Mouse (Mus musculus) kidney, postnatal 4 days (tissue): ENCODE results near the gene Mum1.
A peak's percentile ranks its signal among the peaks of the same experiment; 100 is the strongest.

Experiments
- DNase-seq, 2 experiments: peaks; one replicate each; pipeline ENCODE4 v3.0.0; 2021; ENCODE audit warnings: mixed read lengths in 2 of 2

Gene Mum1

DNA sequence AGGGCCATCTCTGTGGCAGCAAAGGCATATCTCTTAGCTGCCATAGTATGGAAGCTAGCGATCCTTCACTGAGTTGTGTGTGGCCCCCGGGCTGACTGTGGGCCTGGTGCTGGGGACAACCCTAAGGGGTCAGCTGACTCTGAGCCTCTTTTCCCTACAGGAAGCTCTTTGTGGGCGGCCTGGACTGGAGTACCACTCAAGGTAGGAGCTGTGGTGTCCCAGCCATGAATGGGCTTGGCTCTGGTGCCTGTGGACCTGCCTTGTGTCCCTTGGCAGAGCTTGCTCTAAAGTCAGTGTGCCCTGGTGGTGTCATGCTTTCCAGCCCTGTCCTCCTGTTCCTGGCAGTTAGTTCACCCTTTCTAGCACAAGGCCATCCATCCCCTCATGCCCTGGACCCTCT lies 47.6 kb downstream of the Mum1 start:
- no peak for DNase-seq

DNA sequence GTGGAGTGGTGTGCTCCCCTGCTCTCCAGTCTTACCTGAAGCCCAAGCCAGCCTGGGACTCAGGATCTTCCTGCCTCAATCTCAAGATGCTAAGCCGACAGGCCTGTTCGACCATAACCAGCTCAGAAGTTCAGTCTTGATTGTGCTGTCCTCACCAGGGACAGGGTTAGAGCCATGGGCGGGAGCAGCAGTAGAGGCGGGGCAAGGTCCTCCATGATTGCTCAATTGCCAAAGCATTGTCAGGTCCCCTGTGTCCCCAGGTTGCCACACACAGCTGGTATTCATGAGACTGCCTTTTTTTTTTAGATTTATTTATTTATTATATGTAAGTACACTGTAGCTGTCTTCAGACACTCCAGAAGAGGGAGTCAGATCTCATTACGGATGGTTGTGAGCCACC lies 50.0 kb downstream of the Mum1 start:
- DNase-seq, result no peak

DNA sequence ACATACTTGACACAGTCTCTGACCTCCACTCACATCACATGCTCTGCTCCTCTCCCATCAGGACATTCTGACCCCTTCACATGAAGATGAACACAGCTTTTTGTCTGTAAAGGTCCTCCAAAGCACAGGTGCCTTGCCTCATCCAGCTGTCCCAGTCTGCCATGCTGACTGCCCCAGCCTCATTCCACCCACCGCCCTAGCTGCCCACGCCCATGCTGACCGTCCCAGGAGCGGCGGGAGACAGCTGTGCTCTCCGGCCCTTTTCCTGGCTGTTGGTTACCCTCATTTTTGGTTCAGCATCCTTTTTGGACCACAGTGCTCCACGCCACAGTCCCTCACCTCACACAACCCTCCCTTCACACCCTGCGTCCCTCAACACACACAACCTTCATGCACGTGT lies 52.2 kb downstream of the Mum1 start:
- no peak for DNase-seq

DNA sequence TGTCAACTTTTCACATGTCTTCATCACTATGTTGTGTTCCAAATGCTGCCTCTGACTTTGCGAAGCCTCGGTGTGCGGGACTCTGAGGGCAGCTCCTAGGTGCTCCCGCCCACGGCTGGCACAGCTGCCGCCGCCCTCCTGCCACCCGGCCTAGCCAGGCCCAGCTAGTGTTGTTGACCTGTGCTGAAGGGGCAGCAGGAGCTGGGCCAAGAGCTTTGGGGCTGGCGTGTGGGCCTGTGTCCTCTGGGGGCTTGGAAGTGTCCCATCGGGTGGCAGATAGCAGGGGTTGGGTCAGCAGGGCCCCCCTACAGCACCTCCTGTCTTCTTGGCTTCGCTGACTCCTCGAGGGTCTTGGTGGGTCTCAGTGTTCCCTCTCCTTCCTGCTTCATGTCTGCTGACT lies 53.0 kb downstream of the Mum1 start:
- DNase-seq, result no peak

DNA sequence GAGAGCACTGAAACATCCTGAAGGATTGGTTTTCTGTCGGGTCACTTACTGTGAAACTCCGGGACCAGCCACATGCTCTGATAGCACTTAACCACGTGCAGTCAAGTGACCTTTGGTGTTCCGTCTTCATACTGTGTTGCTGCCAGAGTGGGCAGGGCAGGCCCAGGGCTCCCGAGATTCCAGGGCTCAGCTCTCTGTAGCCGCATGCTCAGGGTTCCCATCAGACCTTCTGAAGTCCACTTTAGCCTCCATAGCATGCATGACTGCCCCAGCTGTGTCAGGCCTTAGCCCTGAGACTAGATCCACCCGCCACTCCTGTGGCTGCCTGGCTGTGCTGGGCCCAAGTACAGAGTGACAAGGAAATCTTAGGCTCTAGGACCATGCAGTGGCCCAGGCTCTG lies 55.1 kb downstream of the Mum1 start:
- peak; percentile 59 to 76 for DNase-seq

DNA sequence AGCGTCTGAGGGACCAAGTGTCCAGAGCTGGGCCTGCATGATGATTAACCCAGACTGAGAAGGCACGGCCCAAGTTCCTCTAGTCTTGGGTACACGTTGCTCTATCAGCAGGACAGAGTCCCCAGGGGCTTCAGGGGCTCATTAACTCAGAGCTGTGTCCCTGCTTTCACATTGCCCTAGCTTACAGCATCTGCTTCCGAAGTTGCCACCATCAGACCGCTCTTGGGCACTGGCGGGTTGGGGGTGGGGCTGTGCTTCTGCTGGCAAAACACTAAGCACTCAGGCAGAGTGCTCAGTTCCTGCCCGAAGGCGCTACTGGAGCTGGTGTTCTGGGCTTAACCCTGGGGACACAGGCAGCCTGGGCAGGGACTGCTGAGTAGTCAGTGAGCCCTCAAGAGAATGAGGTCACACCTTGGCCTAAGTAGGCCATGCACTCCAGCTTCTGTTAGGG lies 55.7 kb downstream of the Mum1 start:
- DNase-seq, result peak; percentile 68 to 83

DNA sequence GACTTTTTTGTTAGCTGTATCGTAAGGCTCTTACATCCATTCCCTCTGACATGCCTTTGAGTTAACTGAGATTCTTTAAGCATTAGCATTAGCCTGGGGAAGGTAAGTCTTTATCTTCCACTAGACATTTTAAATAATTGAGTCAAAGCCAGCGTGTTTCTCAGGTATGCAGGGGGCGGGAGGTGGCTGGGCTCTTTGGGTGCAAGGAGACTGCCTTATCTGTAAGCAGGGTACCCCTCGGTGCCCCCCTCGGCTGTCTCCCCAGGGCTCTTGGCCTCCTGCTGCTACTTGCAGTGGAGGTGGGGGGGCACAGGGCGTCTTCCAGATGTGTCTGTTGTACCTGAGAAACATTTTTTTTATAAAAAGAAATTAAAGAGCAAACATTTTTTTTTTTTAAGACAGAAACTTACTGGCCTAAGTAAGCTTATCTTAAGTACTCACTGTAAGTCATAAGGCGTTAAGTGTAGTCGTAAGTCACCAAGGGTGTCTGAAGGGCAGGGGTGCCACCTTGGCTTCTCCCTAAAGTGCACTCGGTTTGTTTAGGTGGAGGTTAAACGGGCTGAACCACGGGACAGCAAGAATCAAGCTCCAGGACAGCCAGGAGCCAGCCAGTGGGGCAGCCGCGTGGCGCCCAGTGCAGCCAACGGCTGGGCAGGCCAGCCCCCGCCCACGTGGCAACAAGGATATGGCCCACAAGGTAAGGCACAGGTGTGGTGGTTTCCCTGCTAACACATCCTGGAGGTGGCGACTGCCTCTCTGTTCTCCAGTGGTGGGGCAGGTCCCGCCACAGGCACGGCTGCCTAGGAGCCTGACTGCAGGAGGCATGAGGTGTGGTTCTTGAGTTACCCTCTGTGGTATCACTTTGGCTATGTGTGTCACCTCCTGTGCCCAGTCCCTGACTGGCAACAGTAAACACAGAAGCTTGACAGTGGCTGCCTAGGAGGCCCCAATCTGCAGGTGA lies 56.5 kb downstream of the Mum1 start:
- DNase-seq, result peak in 1 of 2 experiments; percentile 37

DNA sequence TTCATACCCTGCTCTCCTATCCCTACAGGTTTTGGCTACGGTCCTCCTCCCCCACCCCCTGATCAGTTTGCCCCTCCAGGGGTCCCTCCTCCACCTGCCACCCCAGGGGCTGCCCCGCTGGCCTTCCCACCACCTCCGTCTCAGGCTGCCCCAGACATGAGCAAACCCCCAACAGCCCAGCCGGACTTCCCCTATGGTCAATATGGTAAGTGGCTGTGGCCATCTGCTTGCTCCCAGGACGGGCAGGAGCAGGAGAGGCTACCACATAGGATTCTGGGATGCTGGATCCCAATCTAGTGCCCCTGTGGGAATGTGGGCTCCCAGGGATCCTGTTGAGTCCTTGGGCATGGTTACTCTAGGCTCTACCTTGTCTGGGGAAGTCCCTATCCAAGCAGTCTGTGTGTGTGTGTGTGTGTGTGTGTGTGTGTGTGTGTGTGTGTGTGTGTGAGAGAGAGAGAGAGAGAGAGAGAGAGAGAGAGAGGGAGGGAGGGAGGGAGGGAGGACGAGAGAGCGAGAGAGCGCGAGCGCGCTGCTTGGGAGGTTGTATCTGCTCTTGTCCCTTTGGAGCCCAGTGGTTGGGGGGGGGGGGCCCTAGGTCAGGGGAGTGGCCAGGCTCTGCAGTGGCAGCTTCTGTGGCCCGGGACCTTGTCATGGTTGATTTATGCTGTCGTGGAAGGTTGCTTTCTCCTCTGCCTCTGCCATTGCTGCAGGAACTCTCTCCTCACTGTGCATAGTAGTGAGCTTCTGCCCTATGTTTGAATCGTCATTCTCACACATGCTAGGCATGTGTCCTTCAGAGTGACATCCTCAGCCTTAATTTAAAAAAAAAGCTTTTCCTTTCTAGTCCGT lies 59.2 kb downstream of the Mum1 start:
- no peak for DNase-seq

DNA sequence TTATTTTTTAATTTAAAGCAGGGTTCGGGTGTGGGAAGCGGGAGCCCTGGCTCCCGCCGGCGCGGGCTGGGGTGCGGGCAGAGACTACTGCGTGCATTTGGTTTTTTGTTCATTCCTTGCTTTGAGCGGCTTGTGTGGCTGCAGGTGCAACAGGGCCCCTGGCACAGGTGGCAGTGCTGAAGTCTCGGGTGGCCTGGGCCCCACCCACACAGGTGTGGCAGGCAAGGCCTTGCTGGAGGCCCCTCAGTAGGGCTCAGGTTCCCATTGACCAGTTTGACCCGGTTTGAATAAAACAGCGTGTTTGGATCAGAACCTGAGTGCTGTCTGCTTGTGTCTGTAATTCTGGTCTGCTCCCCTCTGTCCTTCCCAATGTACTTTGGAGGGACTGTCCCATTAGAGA lies 61.9 kb downstream of the Mum1 start:
- DNase-seq, result no peak

DNA sequence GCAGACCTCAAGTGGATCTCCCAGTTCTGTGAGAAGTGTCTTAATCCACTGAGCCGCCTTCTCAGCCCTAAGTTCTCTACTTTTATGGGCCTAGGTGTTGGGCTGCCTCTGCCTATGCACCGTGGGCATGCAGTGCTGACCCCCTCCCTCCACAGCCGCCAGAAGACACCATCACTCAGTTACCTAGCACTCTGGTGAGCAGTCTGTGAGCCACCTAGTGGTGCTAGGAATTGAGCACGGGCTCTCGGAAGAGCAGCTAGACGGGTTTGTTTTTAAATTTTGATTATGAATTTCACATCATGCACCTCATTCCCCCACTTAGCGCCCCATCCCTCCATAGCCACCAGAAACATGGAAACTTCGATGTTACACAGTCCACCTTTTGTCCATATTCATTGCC lies 62.4 kb downstream of the Mum1 start:
- DNase-seq, result no peak

DNA sequence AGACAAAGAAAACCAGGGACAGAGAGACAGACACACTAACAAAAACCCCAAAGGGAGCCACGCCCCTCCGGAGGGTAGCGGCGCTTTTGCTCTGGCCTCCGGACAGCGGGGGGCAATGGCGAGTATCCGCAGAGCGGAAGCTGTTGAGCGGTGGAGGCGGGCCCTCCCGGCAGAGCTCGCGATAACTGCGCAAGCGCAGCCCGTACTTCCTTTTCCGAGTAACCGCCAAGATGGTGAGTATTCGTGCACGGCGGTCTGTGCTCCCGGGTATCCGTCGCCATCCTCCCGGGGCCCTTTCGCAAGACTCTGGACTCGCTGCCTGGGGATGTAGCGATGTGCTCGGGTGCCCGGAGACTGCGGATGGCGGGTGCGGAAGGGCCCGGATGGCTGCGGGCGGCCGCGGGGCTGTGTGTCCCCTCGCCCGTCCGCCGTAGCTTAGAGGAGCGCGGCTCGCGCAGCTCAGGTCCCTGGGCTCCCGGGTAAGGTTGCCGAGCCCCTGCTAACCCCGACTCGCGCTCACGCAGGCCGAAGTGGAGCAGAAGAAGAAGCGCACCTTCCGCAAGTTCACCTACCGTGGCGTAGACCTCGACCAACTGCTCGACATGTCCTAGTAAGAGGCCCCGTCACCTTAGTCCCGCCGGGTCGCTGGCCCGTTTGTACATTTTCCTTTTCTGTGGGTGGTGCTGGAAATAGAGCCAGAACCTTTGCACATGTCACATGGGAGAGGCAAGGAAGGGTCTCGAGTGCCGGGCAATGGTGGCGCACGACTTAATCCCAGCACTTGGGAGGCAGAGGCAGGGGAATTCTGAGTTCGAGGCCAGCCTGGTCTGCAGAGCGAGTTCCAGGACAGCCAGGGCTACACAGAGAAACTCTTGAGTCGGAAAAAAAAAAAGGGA lies 66.3 kb downstream of the Mum1 start, which contains the start of gene Rps15:
Gene Rps15, plus strand, starts transcription at position 203 of the 896 bp plus-strand sequence.
- peak; percentile 97 to 98 for DNase-seq

DNA sequence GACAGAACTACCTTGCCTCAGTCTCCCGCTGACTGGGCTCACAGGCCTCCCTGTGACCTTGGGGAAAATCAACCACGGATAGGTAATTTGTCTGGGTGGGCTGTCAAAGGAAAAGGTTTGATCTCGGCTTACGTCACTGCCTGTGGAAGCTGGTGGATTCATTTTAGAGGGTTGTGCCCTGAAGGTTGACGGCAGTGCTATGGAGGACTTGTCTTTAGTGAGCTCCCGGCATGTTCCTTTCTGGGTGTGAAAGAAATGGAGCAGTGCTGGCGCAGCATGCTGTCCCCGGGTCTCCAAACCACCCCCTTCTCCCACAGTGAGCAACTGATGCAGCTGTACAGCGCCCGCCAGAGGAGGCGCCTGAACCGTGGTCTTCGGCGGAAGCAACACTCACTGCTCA lies 67.1 kb downstream of the Mum1 start:
- DNase-seq, result no peak
